Mouse (Mus musculus) liver, postnatal 0 days (tissue): Measurements from ENCODE around the gene Uvssa. TPM values are rescaled to one million over a fixed set of nuclear protein-coding genes. Genes with fewer than 3 reads are reported as not detected.

ENCODE experiments used
- ATAC-seq: fragments of 200-750 bp; cut with Nextera tagmentation; 2 replicates; pipeline ENCODE4 v1.8.0; 2017; ENCODE audit warnings: mild to moderate bottlenecking, moderate library complexity
- DNase-seq: peaks from one replicate; pipeline ENCODE4 v3.0.0-alpha.2; 2016
- H3K27ac ChIP-seq: fragments of 300-500 bp; sonication (generic); 2 replicates; pipeline ENCODE4 v1.5.1; 2014; ENCODE audit warnings: antibody characterized with exemption, moderate library complexity, mild to moderate bottlenecking, low read depth
- H3K27me3 ChIP-seq: fragments of 300-500 bp; sonication (generic); 2 replicates; pipeline ENCODE4 v1.6.1; 2014; ENCODE audit warnings: low read length, control low read depth, mixed read lengths; ENCODE audit not compliant: insufficient read depth
- H3K36me3 ChIP-seq: fragments of 300-500 bp; sonication (generic); replicated peaks from 2 replicates; pipeline ENCODE4 v1.6.1; 2014; ENCODE audit warnings: mild to moderate bottlenecking, control low read depth, low read length, moderate library complexity, mixed read lengths; ENCODE audit not compliant: insufficient read depth
- H3K4me1 ChIP-seq: fragments of 300-500 bp; sonication (generic); 2 replicates; pipeline ENCODE4 v1.6.1; 2014; ENCODE audit warnings: antibody characterized with exemption, mild to moderate bottlenecking, control low read depth; ENCODE audit not compliant: insufficient read depth
- H3K4me2 ChIP-seq: fragments of 300-500 bp; sonication (generic); 2 replicates; pipeline ENCODE4 v1.6.1; 2014; ENCODE audit warnings: low read depth, mild to moderate bottlenecking, low read length, moderate library complexity, mixed read lengths
- H3K4me3 ChIP-seq: fragments of 300-500 bp; sonication (generic); 2 replicates; pipeline ENCODE4 v1.5.1; 2014; ENCODE audit warnings: low read depth, low read length
- H3K9ac ChIP-seq: fragments of 300-500 bp; sonication (generic); replicated peaks from 2 replicates; pipeline ENCODE4 v1.6.1; 2014; ENCODE audit warnings: mild to moderate bottlenecking, moderate library complexity
- H3K9me3 ChIP-seq: fragments of 300-500 bp; sonication (generic); 2 replicates; pipeline ENCODE4 v1.6.1; 2016; ENCODE audit warnings: mild to moderate bottlenecking, control low read depth, low read length, mixed read lengths
- CTCF ChIP-seq: sonication (generic); IDR thresholded peaks from 2 replicates; pipeline ENCODE4 v1.5.1; 2016; ENCODE audit warnings: antibody characterized with exemption, low read depth
- EP300 ChIP-seq: IDR thresholded peaks from 2 replicates; pipeline ENCODE4 v1.6.1; 2016; ENCODE audit warnings: antibody characterized with exemption, low read depth, mild to moderate bottlenecking
- WGBS: fragments of 180-500 bp; shearing (Covaris S2); extraction: QIAGEN DNeasy Blood & Tissue Kit; methylation state at CpG from one replicate; pipeline ENCODE4 v1.1.7; 2014; ENCODE audit not compliant: insufficient replicate concordance; 5-methylcytosine and 5-hydroxymethylcytosine counted together
- polyA plus RNA-seq: library from polyadenylated mRNA; unstranded; fragments of >200 nt; fragmentation: Nextera tagmentation; extraction: Ambion mirVana; gene quantifications from 2 replicates; pipeline ENCODE4 v1.2.1, GENCODE M21; 2015

Uvssa gene
- polyA plus RNA-seq, 1 experiment from 2014 or later = 3.1 TPM

- DNase-seq = no peak
- Histone ChIP-seq H3K27ac (no peak overlapping the region), H3K36me3 (no peaks in the 10 kb centered on the region), H3K4me3 (no peak overlapping the region), H3K4me2 (no peak overlapping the region), H3K27me3 (no peaks in the 10 kb centered on the region), H3K4me1 (no peaks in the 10 kb centered on the region), H3K9ac (no peak overlapping the region), H3K9me3 (no peaks in the 10 kb centered on the region)
- WGBS = 47% methylated on average over 3 of the region's 3 CpGs
- TF ChIP-seq EP300 (no peak), CTCF (no peak)
- ATAC-seq = no peak
Observed at GRCm38 (mm10) chr5:33420313-33420712, 42.0 kb downstream of the Uvssa start.

GRCm38 (mm10) chr5:33427461-33427860 lies 49.1 kb downstream of the Uvssa start:
- Histone ChIP-seq H3K36me3 (no peaks in the 10 kb centered on the region), H3K27me3 (peaks cover 52% of the 10 kb centered on the region), H3K4me3 (no peak overlapping the region), H3K9ac (no peak overlapping the region), H3K4me1 (peaks cover 3% of the 10 kb centered on the region; the same call in 1 of the 2 replicates), H3K9me3 (no peaks in the 10 kb centered on the region), H3K4me2 (no peak overlapping the region), H3K27ac (no peak overlapping the region)
- DNase-seq (no peak), ATAC-seq (no peak)
- TF ChIP-seq CTCF (no peak), EP300 (no peak)

- no peak for ATAC-seq
- TF ChIP-seq CTCF = no peak
- TF ChIP-seq EP300 = no peak
- 8% methylated on average over 16 of the region's 16 CpGs for WGBS
Observed at GRCm38 (mm10) chr5:33430106-33430505, 51.8 kb downstream of the Uvssa start.

GRCm38 (mm10) chr5:33430511-33431172 lies 52.3 kb downstream of the Uvssa start:
- 4% methylated on average over 61 of the region's 64 CpGs for WGBS
- DNase-seq = no peak
- Histone ChIP-seq H3K4me2 (peak overlapping the region; percentile 29), H3K9me3 (no peaks in the 10 kb centered on the region), H3K27ac (no peak overlapping the region), H3K4me3 (0 out of 2 replicates have a peak overlapping the region, but pooled peaks have one; percentile 25), H3K36me3 (no peaks in the 10 kb centered on the region), H3K9ac (no peak overlapping the region), H3K27me3 (peaks cover 84% of the 10 kb centered on the region), H3K4me1 (peaks cover 3% of the 10 kb centered on the region; the same call in 1 of the 2 replicates)
- no peak for TF ChIP-seq CTCF
- no peak for TF ChIP-seq EP300
- no peak for ATAC-seq

More at GRCm38 (mm10) chr5:33430106-33430505, 51.8 kb downstream of the Uvssa start:
- DNase-seq = no peak
- H3K4me3 ChIP-seq = no peak overlapping the region
- H3K4me1 ChIP-seq = peaks cover 3% of the 10 kb centered on the region; the same call in 1 of the 2 replicates
- peaks cover 78% of the 10 kb centered on the region for H3K27me3 ChIP-seq
- H3K36me3 ChIP-seq = no peaks in the 10 kb centered on the region
- no peaks in the 10 kb centered on the region for H3K9me3 ChIP-seq
- H3K27ac ChIP-seq = no peak overlapping the region
- H3K4me2 ChIP-seq = no peak overlapping the region
- no peak overlapping the region for H3K9ac ChIP-seq

- no peak for TF ChIP-seq EP300
- no peak for TF ChIP-seq CTCF
- H3K36me3 ChIP-seq = no peaks in the 10 kb centered on the region
Observed at GRCm38 (mm10) chr5:33431173-33432005, 53.0 kb downstream of the Uvssa start.

GRCm38 (mm10) chr5:33432057-33432935 lies 53.9 kb downstream of the Uvssa start:
- Histone ChIP-seq H3K27me3 (peaks cover 92% of the 10 kb centered on the region), H3K9me3 (no peaks in the 10 kb centered on the region), H3K36me3 (no peaks in the 10 kb centered on the region), H3K4me3 (no peak overlapping the region), H3K4me2 (no peak overlapping the region), H3K9ac (no peak overlapping the region), H3K27ac (no peak overlapping the region), H3K4me1 (peaks cover 3% of the 10 kb centered on the region; the same call in 1 of the 2 replicates)
- ATAC-seq = no peak
- 1% methylated on average over 39 of the region's 39 CpGs for WGBS
- TF ChIP-seq CTCF = no peak
- TF ChIP-seq EP300 = no peak
- no peak for DNase-seq

More at GRCm38 (mm10) chr5:33431173-33432005, 53.0 kb downstream of the Uvssa start:
- ATAC-seq = no peak
- Histone ChIP-seq H3K4me3 (peak overlapping the region; percentile 25; the same call in 1 of the 2 replicates), H3K27me3 (peaks cover 89% of the 10 kb centered on the region), H3K4me2 (peak overlapping the region; percentile 29), H3K9me3 (no peaks in the 10 kb centered on the region), H3K27ac (no peak overlapping the region), H3K4me1 (peaks cover 3% of the 10 kb centered on the region; the same call in 1 of the 2 replicates), H3K9ac (no peak overlapping the region)
- no peak for DNase-seq
- 1% methylated on average over 71 of the region's 77 CpGs for WGBS
